Mouse (Mus musculus) fibroblast of lung, adult 2 months (primary cell): ENCODE data around the gene Hoxa10.
A peak's percentile ranks its signal among the peaks of the same experiment; 100 is the strongest.

Experiments
- DNase-seq: peaks from one replicate; pipeline ENCODE4 v3.0.0-alpha.2; 2011; ENCODE audit warnings: low read depth

Gene Hoxa10

GRCm38 (mm10) chr6:52229558-52230416 is 10.9 kb downstream of the Hoxa10 start:
- no peak for DNase-seq

- no peak for DNase-seq
These were observed 11.9 kb downstream of the Hoxa10 start for GRCm38 (mm10) chr6:52228475-52229465.

GRCm38 (mm10) chr6:52227470-52228222 is 13.0 kb downstream of the Hoxa10 start:
- DNase-seq = no peak

- no peak for DNase-seq
These were observed 13.9 kb downstream of the Hoxa10 start for GRCm38 (mm10) chr6:52226569-52227257.

GRCm38 (mm10) chr6:52225612-52226568 is 14.8 kb downstream of the Hoxa10 start:
- no peak for DNase-seq

- no peak for DNase-seq
These were observed 15.6 kb downstream of the Hoxa10 start for GRCm38 (mm10) chr6:52224895-52225611.

- DNase-seq = no peak
These were observed 16.5 kb downstream of the Hoxa10 start for GRCm38 (mm10) chr6:52223939-52224760.

GRCm38 (mm10) chr6:52222729-52223128 is 17.9 kb downstream of the Hoxa10 start:
- no peak for DNase-seq

GRCm38 (mm10) chr6:52221993-52222685 is 18.5 kb downstream of the Hoxa10 start:
- no peak for DNase-seq

GRCm38 (mm10) chr6:52221337-52221992 is 19.2 kb downstream of the Hoxa10 start, which contains the start of gene Hoxa7:
Gene Hoxa7, minus strand, starts transcription at chr6:52221854.
- DNase-seq = peak; percentile 59

GRCm38 (mm10) chr6:52220865-52221310 is 19.8 kb downstream of the Hoxa10 start:
- no peak for DNase-seq

GRCm38 (mm10) chr6:52220003-52220864 is 20.4 kb downstream of the Hoxa10 start:
- no peak for DNase-seq

GRCm38 (mm10) chr6:52219234-52219942 is 21.3 kb downstream of the Hoxa10 start:
- no peak for DNase-seq

- DNase-seq = no peak
These were observed 21.9 kb downstream of the Hoxa10 start for GRCm38 (mm10) chr6:52218643-52219215.
